Mouse (Mus musculus): ENCODE results near the gene Nup107.
"Not testable (repeated sequence)": the region's sequence is repeated elsewhere in the genome, so short reads cannot be mapped to it uniquely, and the experiment has no call there.

The Nup107 gene

GRCm38 (mm10) chr10:117735396-117735795 is 57.1 kb downstream of the Nup107 start:
- not testable (repeated sequence) for DNase-seq (ENCODE audit: low spot score)

- not testable (repeated sequence) for DNase-seq (ENCODE audit: low spot score)
These were observed 58.2 kb downstream of the Nup107 start for GRCm38 (mm10) chr10:117734104-117734852.

DNA sequence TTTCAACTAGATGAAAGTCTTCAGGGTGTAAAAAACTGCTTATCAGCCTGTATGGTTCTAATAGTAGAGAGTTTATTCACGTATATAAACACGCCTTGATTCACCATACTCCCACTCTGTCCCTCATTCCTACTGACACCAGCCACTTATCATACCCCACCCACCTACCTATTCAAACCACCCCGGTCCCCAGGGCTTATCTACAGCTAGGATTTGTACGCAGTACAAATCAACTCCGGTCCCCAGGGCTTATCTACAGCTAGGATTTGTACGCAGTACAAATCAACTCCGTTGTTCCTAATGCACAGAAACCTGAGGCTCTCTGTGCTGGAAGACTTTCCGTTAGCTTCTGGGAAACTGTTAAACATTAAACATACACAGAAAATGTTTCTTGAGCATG is 58.9 kb downstream of the Nup107 start:
- DNase-seq (ENCODE audit: low spot score), result not testable (repeated sequence)

GRCm38 (mm10) chr10:117732962-117733592 is 59.4 kb downstream of the Nup107 start:
- no peak for DNase-seq (ENCODE audit: low spot score)

DNA sequence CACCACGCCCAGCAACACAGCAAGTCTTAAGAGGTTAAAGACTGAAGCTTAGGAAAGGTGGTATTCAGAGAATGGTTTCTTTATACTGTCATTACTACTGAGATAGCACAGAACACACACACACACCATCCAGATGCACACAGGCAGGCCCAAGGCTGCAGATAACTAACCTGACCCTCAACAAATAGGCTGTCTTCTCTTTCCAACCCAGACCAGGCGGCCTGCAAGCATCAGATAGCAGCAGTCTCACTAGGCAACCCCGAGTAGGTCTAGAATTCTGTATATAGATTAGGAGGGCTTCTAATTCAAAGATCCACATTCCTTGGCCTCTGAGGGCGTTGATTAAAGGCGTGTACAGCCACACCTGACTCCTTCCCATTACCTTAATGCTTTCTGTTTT is 60.3 kb downstream of the Nup107 start:
- no peak for DNase-seq (ENCODE audit: low spot score)

- peak; percentile 64 for DNase-seq (ENCODE audit: low spot score)
These were observed 61.0 kb downstream of the Nup107 start for GRCm38 (mm10) chr10:117731244-117732101.

- DNase-seq (ENCODE audit: low spot score), result no peak
These were observed 61.8 kb downstream of the Nup107 start for GRCm38 (mm10) chr10:117730637-117731203.

GRCm38 (mm10) chr10:117730140-117730539 is 62.4 kb downstream of the Nup107 start:
- DNase-seq (ENCODE audit: low spot score), result no peak

GRCm38 (mm10) chr10:117729139-117729814 is 63.2 kb downstream of the Nup107 start:
- no peak for DNase-seq (ENCODE audit: low spot score)

GRCm38 (mm10) chr10:117728574-117728973 is 63.9 kb downstream of the Nup107 start:
- DNase-seq (ENCODE audit: low spot score), result no peak

- DNase-seq (ENCODE audit: low spot score), result no peak
These were observed 64.9 kb downstream of the Nup107 start for GRCm38 (mm10) chr10:117727518-117728110.

DNA sequence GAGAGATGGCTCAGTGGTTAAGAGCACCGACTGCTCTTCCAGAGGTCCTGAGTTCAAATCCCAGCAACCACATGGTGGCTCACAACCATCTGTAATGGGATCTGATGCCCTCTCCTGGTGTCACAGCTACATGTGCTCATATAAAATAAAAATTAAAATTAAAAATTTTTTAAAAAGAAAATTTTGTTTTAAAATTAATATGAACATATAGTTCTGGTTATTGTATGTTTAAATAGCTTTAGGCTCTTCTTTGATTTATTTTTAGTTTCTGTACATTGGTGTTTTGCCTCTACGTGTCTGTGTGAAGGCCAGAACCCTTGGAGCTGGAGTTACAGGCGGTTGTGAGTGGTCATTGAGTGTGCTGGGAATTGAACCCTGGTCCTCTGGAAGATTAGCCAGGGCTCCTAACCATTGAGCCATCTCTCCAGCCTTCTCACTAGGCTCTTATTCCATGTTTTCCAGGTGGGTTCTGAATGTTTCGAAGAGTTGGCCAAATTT is 65.6 kb downstream of the Nup107 start:
- no peak for DNase-seq (ENCODE audit: low spot score)

DNA sequence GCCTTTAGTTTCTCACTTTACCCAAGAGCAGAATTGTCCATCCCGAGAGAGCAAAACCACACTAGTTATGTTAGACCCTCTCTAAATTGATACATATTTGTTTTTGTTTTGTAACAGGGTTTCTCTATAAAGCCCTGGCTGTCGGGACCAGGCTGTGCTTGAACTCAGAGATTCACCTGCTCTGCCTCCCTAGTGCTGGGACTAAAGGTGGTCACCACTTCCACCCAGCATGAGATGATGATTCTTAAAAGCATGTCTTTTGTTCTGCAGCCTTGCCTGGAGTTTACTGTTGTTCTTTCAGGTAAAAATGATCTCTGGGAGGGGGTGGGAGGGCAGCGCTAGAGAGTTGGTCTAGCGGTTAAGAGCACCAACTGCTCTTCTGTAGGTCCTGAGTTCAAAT is 66.2 kb downstream of the Nup107 start:
- DNase-seq (ENCODE audit: low spot score), result no peak

DNA sequence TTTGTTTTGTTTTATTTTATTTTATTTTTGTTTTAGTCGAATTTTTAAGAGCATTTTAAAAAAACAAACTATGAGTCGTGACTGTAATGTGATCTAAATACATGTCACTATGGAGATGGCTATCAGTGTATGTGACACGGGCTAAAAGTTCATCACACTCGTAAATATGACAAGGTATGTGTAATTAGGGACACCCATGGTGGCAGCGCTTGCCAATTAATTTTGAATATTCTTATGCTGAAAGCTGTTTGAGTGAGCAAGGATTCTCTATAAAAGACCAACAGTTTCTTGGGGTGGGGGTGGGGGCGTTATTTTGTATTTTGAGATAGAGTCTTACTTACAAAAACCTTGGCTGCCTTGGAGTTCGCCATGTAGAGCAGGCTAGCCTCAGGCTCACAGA is 66.8 kb downstream of the Nup107 start:
- DNase-seq (ENCODE audit: low spot score), result no peak

- DNase-seq (ENCODE audit: low spot score), result no peak
These were observed 67.6 kb downstream of the Nup107 start for GRCm38 (mm10) chr10:117724804-117725361.

GRCm38 (mm10) chr10:117724136-117724718 is 68.3 kb downstream of the Nup107 start:
- DNase-seq (ENCODE audit: low spot score), result no peak

DNA sequence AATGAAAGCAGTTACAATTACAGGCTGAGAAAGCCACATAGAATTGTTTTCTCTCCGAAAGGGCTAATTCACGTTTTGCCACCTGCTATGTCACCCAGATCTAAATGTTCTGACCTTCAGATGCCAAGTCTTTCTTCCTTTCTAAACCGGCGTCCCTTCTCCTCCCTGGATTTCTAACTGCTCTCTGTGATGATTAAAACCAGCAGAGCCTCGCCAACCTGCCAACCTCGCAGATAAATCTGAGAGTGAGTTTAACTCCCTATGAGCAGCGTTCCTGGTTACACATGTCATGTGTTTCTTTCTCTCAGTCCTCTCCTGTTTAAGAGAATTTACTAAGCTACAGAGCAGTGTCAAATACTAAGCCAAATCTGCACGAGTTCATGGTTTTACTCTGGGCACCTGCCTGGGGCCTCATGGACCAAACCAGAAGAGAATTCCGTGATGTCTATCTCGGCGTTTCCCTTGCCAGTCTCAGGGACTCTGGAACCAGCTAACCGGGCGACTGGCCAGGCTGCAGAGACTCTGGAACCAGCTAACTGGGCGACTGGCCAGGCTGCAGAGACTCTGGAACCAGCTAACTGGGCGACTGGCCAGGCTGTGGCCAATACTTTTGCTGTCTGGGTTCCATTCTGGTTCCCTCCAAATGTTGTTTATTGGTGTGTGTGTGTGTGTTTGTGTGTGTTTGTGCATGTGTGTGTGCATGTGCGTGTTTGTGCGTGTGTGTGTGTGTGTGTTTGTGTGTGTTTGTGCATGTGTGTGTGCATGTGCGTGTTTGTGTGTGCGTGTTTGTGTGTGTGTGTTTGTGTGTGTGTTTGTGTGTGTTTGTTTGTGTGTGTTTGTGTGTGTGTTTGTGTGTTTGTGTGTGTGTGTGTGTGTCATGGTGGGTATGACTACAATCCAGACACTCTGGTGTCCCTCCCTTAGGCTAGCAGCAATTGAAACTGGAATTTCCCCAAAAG is 74.1 kb downstream of the Nup107 start:
- DNase-seq (ENCODE audit: low spot score), result no peak

DNA sequence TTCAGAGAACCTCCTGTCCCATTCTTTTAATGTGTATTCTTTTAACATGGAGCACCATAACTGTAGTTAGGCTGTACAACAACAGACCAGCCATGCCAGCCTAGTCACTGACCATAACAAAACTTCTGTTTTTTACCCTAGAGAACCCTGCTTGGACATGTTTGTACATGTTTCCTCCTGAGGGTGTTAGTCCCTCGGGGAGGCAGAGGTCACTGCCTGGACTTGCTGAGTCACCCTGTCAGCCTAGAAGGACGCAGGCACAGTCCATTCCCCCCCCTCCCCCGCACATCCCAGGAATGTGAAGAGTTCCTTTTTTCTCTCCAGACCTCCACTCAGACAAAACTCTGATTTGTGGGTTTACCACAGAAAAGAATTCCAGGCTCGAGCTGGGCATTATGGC is 74.9 kb downstream of the Nup107 start:
- DNase-seq (ENCODE audit: low spot score), result no peak

GRCm38 (mm10) chr10:117716686-117717085 is 75.8 kb downstream of the Nup107 start:
- DNase-seq (ENCODE audit: low spot score), result no peak

Measured in T-cell, adult 2 months (primary cell).